Mouse (Mus musculus) small intestine, adult 2 months (tissue): ENCODE results near the gene Fndc11.

Experiments
- CTCF ChIP-seq: fragments of 200-500 bp; IDR thresholded peaks from 2 replicates; pipeline ENCODE4 v1.5.1; 2012; ENCODE audit warnings: low read depth, mild to moderate bottlenecking, control low read depth, inconsistent platforms, low read length, moderate library complexity, mixed read lengths; ENCODE audit not compliant: insufficient replicate concordance, insufficient read length; ENCODE audit errors: extremely low read depth
- POLR2A ChIP-seq: fragments of 200-500 bp; IDR thresholded peaks from 2 replicates; pipeline ENCODE4 v1.6.1; 2012; ENCODE audit warnings: low read depth, mild to moderate bottlenecking, control low read depth, inconsistent platforms, low read length, moderate library complexity

- no peak for TF ChIP-seq CTCF
- no peak for TF ChIP-seq POLR2A
Observed at GRCm38 (mm10) chr2:181243706-181244394, 24.0 kb downstream of the Fndc11 start.
